Mouse (Mus musculus) cortical plate, adult 2 months (tissue): ENCODE results near the gene Axin2. TPM values are rescaled to one million over a fixed set of nuclear protein-coding genes. Genes with fewer than 3 reads are reported as not detected.
A peak's percentile ranks its signal among the peaks of the same experiment; 100 is the strongest.
"Not testable (repeated sequence)": the region's sequence is repeated elsewhere in the genome, so short reads cannot be mapped to it uniquely, and the experiment has no call there.

Experiments
- H3K27ac ChIP-seq: fragments of 200-500 bp; 2 replicates; pipeline ENCODE4 v1.5.1; 2012; ENCODE audit warnings: low read length, control low read depth, inconsistent platforms; ENCODE audit not compliant: insufficient read depth
- H3K4me1 ChIP-seq: fragments of 200-500 bp; 2 replicates; pipeline ENCODE4 v1.6.1; 2011; ENCODE audit warnings: low read length; ENCODE audit not compliant: control insufficient read depth, insufficient read depth
- H3K4me3 ChIP-seq: fragments of 200-500 bp; 2 replicates; pipeline ENCODE4 v1.5.1; 2011; ENCODE audit warnings: mild to moderate bottlenecking, low read length, control low read depth; ENCODE audit not compliant: insufficient read depth
- CTCF ChIP-seq: fragments of 200-500 bp; IDR thresholded peaks from 2 replicates; pipeline ENCODE4 v1.5.1; 2011; ENCODE audit warnings: mild to moderate bottlenecking, control low read depth, low read length; ENCODE audit not compliant: insufficient read depth; ENCODE audit errors: extremely low read depth
- POLR2A ChIP-seq: fragments of 200-500 bp; IDR thresholded peaks from 2 replicates; pipeline ENCODE4 v1.6.1; 2011; ENCODE audit warnings: mild to moderate bottlenecking, low read length, control low read depth; ENCODE audit not compliant: insufficient read depth; ENCODE audit errors: extremely low read depth
- polyA plus RNA-seq: library from polyadenylated mRNA; depleted of rRNA; stranded (reverse); fragments of >200 nt; gene quantifications from 2 replicates; pipeline ENCODE4 v1.2.3, GENCODE M21; 2012; rRNA removed

Axin2 gene
- 21.8 and 23.3 TPM in 2 replicates for polyA plus RNA-seq

DNA sequence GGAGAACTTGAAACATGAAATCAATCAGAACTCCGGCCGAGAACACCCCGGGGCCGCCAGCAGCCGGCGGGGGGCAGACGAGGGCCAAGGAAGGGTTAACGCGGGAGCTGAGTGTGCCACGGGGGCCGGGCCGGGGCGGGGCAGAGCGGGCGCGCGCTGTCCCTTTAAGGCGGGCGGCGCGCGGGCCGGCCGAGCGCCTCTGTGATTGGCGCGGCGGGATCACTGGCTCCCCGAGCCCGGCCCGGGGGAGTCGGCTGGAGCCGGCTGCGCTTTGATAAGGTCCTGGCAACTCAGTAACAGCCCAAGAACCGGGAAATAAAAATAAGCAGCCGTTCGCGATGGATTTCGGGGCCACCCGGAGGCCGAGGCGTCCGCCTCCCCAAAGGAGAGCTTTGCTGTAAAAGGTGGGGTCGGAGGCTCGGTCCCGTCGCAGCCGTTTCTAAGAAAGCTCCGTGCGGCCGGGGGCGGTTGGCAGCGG, at the start of gene Axin2:
Gene Axin2 (plus strand): TSS at position 192 of the 478 bp plus-strand sequence.
- Histone ChIP-seq H3K4me3 (peak within 1 kb of the TSS; percentile 72), H3K27ac (peak within 1 kb of the TSS; percentile 87), H3K4me1 (peaks cover 5% of the 10 kb centered on the region; the same call in 1 of the 2 replicates)
- no peak for TF ChIP-seq CTCF
- TF ChIP-seq POLR2A: no peak; the same call in 1 of the 2 replicates

DNA sequence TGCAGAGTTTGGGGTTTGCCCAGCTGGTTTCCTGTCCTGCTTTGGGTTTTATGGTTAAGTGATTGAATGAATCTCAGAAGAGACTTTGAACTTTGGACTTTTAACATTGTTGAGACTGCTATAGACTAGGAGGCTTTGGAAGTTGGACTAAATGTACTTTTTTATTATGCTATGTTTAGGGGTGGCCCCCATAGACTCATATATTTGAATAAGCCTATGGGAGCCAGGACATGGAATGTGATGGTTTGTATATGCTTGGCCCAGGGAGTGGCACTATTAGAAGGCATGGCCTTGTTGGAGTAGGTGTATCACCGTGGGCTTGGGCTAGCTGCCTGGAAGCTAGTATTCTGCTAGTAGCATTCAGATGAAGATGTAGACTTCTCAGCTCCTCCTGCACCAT, 48.9 kb upstream of the Axin2 start:
- not testable (repeated sequence) for H3K4me3 ChIP-seq, H3K27ac ChIP-seq, H3K4me1 ChIP-seq

DNA sequence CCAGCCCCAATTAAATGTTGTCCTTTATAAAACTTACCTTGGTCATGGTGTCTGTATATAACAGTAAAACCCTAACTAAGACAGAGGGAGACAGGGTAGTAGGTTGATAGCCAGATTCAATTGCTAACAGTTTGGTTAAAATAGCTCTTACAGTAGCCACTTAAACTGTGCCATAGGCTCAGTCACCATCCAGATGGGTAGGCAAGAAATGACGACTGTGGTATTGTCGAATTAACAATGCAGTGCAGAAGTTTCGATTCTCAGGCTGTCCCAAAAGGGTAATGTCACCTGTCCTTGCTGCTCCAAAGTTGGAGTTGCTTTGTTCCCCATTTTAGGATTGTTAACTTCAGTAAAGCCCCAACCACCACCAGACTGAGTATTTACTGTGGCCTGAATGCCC, 48.4 kb upstream of the Axin2 start:
- Histone ChIP-seq H3K27ac (no peak overlapping the region), H3K4me1 (no peaks in the 10 kb centered on the region), H3K4me3 (no peak overlapping the region)
- TF ChIP-seq CTCF (no peak), POLR2A (no peak)

DNA sequence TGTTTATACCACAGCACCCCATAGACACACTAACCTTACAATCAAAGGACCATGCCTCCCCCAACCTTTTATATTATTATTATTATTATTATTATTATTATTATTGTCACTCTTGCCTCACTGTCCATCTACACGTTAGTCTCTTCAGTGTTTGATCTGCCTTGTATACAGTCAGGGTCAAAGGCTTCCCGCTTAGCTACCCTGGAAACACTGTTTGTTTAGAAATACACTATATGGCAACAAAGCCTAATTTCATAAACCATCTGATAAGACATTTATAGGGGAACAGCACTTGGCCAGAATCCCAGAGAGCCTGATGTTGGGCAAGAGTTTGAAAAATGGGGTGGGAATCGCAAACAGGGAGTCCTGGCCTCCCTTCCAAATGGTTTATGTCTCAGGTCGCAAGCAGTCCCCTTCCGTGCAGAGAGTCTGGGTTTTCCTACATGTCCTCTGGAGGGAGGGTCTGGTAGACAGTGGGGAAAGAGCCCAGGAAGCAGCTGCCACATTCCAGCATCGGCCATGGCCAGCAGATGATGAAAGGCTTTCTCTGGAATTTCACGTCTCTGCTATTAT, 43.4 kb upstream of the Axin2 start:
- no peaks in the 10 kb centered on the region for H3K4me1 ChIP-seq

DNA sequence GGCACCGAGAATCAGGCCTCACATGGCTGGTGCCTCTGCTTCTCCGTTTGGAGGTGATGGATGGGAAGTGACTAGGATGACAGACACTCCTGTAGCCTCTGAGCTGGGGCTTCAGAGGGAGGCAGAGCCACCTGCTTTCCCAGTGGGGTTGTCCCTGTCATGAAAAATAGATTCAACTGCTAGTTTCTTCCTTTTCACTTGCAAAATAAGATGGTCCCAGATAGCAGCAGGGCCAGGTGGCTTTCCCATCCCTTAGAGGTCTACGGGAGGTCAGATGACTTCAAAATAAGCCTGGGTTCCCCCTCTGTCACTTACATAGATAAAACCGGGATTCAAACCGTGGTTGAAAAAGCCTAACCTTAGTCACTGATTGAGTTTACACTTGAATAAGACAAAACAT, 42.6 kb upstream of the Axin2 start:
- TF ChIP-seq POLR2A (no peak), CTCF (no peak)
- no peak overlapping the region for H3K4me3 ChIP-seq
- H3K27ac ChIP-seq: no peak overlapping the region
- H3K4me1 ChIP-seq: no peaks in the 10 kb centered on the region

More for the DNA sequence above, 43.4 kb upstream of the Axin2 start:
- Histone ChIP-seq H3K27ac (no peak overlapping the region), H3K4me3 (no peak overlapping the region)
- TF ChIP-seq POLR2A: no peak
- no peak for TF ChIP-seq CTCF

DNA sequence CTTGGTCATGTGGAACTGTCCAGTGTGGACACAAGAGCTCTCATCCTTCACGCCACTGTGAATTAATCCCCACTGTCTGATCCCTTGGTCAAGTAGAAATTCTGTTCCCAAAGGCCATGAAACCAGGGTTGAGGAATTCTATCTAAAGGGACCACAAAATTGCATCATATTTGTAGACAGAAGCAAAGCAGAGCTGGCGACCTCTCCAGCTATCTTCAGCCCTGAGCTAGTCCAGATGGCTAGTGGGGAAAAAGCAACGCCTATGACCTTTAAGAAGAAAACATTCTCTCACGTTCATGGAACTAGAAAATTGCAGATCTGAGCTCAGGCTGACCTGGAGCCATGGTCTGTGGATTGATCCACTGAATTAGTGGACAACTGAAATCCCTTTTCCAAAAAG, 39.6 kb upstream of the Axin2 start:
- Histone ChIP-seq H3K4me3 (no peak overlapping the region), H3K27ac (no peak overlapping the region), H3K4me1 (no peaks in the 10 kb centered on the region)
- no peak for TF ChIP-seq POLR2A
- TF ChIP-seq CTCF: no peak

DNA sequence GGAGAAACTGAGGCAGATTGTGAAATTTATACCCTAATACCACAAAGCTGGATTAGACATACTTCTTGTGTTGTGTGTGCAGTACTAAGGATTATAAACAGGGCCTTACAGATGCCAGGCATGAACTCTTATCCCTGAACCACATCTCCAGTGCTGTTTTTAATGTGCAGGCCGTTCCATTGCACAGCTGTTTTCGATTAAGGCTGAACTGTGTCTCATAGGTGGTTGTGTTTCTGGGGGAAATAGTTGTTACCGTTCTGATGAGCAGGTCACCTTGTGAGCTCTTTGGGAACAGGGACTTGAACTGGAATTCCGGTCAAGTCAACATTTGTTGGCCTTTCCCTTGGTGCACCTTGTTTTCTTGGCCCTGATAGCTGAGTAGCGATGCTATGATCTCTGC, 38.5 kb upstream of the Axin2 start:
- no peak for TF ChIP-seq CTCF
- no peak for TF ChIP-seq POLR2A
- Histone ChIP-seq H3K4me1 (no peaks in the 10 kb centered on the region), H3K4me3 (no peak overlapping the region)

DNA sequence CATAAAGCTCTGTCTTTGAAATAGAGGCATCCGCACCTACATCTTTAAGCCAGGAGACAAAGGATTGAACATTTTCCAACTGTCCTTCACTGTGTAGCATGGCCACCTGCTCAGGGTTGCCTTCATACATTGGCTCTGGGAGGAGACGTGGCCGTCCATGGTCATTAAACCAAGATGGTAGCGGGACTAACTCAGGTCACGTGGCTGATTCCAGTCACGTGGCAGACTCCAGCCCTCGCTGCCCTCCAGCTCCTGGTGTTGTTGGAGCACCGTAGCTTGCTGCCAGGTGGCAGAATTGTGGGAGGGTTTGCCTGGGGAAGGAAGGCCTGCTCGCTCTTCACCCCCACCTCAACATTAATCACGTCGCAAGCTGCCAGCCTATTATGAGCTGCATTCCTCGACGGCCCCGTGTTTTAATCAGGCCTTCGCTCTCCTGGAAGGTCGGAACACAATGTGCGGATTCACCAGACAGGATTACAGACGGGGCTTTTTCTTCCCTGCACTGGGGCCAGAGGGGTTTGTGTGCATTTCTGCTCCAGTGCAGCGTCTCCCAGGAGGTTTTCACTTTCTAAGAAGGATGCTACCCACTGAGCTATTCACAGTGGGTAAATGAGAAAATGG, 34.8 kb upstream of the Axin2 start:
- Histone ChIP-seq H3K27ac (no peak overlapping the region), H3K4me1 (no peaks in the 10 kb centered on the region), H3K4me3 (no peak overlapping the region)
- no peak for TF ChIP-seq POLR2A
- TF ChIP-seq CTCF: no peak

More for the DNA sequence above, 38.5 kb upstream of the Axin2 start:
- no peak overlapping the region for H3K27ac ChIP-seq

DNA sequence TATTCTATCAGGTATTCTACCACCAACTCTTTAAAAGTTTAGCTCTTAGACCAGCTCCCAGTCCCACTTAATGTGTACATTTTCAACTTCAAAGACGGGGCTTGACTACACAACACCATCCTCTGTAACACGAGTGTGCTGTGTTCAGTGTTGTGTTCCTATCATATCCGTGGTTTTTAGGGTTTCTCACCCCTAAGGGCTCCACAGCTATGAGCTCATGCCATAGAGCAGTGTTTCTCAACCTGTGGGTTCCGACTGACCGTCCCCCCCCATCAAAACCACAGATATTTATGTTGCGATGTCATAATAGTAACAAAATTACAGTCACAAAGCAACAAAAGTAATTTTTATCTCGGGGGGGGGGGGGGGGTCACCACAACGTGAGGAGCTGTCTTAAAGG, 34.1 kb upstream of the Axin2 start:
- H3K4me1 ChIP-seq: no peaks in the 10 kb centered on the region
- H3K4me3 ChIP-seq: no peak overlapping the region
- H3K27ac ChIP-seq: no peak overlapping the region
- no peak for TF ChIP-seq CTCF
- TF ChIP-seq POLR2A: no peak

DNA sequence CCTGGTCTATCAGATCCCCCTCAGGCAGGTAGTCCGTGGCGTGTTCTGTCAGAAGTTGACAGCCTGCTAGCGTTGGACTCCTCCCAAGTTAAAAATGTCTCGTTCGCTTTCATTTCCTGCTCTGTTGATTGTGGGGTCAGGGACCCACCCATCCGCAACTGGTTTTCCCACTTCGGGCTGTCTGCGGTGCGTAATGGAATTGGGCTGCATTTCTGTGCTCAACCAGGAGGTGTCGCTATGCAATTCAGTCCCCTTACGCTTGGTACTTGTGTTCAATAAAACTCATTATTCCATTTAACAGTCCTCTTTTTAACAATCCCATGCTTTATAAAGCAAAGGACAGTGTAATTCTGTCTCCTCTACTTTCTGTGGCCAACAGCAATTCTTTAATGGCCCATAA, 31.0 kb upstream of the Axin2 start:
- H3K4me3 ChIP-seq: no peak overlapping the region
- H3K4me1 ChIP-seq: peaks cover 2% of the 10 kb centered on the region; the same call in 1 of the 2 replicates
- no peak overlapping the region for H3K27ac ChIP-seq
- peak; percentile 54 for TF ChIP-seq CTCF
- no peak for TF ChIP-seq POLR2A

DNA sequence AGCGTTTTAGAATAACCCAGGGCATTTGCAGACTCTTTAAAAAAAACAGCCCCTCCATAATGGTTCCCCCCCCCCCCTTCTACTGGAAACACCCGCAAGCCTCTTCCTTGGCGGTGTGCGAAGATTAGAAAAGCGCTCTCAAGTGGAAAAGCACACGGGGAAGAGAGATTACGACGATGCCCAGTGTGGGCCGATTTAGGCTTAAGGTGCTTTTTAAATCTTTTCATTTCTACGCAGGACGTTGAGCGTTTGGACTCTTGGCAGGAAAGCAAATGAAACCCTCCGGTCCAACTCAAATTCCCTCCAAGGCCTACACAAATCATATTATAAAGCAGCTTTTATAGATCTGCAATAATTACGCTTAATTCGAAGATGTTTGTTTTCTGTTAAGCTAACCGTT, 29.6 kb upstream of the Axin2 start:
- TF ChIP-seq POLR2A (no peak), CTCF (no peak)
- peak overlapping the region; percentile 15 for H3K4me3 ChIP-seq
- no peak overlapping the region for H3K27ac ChIP-seq
- peaks cover 2% of the 10 kb centered on the region; the same call in 1 of the 2 replicates for H3K4me1 ChIP-seq
